Mouse (Mus musculus) yolk sac, embryonic 10.5 days (tissue): ENCODE data around the gene Ranbp2.
A peak's percentile ranks its signal among the peaks of the same experiment; 100 is the strongest.
"Not testable (repeated sequence)": the region's sequence is repeated elsewhere in the genome, so short reads cannot be mapped to it uniquely, and the experiment has no call there.

ENCODE experiments used
- DNase-seq: peaks from one replicate; pipeline ENCODE4 v3.0.0-alpha.2; 2017; ENCODE audit warnings: low spot score

The Ranbp2 gene

GRCm38 (mm10) chr10:58496732-58497131, 50.0 kb downstream of the Ranbp2 start:
- no peak for DNase-seq

GRCm38 (mm10) chr10:58497320-58498284, 50.9 kb downstream of the Ranbp2 start, which contains the start of gene Ccdc138:
Gene Ccdc138 (plus strand): TSS chr10:58497948.
- DNase-seq, result peak; percentile 94

- no peak for DNase-seq
Measured at GRCm38 (mm10) chr10:58498516-58498915, 51.8 kb downstream of the Ranbp2 start.

- DNase-seq, result no peak
Measured at GRCm38 (mm10) chr10:58529358-58529757, 82.6 kb downstream of the Ranbp2 start.

- no peak for DNase-seq
Measured at GRCm38 (mm10) chr10:58530896-58531790, 84.4 kb downstream of the Ranbp2 start.

- no peak for DNase-seq
Measured at GRCm38 (mm10) chr10:58532177-58532576, 85.5 kb downstream of the Ranbp2 start.

GRCm38 (mm10) chr10:58536276-58536675, 89.6 kb downstream of the Ranbp2 start:
- not testable (repeated sequence) for DNase-seq

- DNase-seq, result no peak
Measured at GRCm38 (mm10) chr10:58540613-58541012, 93.9 kb downstream of the Ranbp2 start.
